Mouse (Mus musculus): ENCODE results near the gene Folr1. TPM values are rescaled to one million over a fixed set of nuclear protein-coding genes. Genes with fewer than 3 reads are reported as not detected.
A peak's percentile ranks its signal among the peaks of the same experiment; 100 is the strongest.

Folr1 gene
- total RNA-seq, 1 experiment from 2014 or later = 6.8 TPM

GRCm38 (mm10) chr7:101868241-101869162 is 2.1 kb downstream of the Folr1 start:
- DNase-seq = no peak

GRCm38 (mm10) chr7:101867482-101867881 is 3.1 kb downstream of the Folr1 start:
- DNase-seq = no peak

GRCm38 (mm10) chr7:101866491-101867265 is 3.9 kb downstream of the Folr1 start:
- DNase-seq = no peak

GRCm38 (mm10) chr7:101863415-101863814 is 7.2 kb downstream of the Folr1 start, which contains the start of gene Anapc15:
Gene Anapc15, plus strand, starts transcription at chr7:101863715.
- no peak for DNase-seq

GRCm38 (mm10) chr7:101862291-101862690 is 8.3 kb downstream of the Folr1 start:
- no peak for DNase-seq

GRCm38 (mm10) chr7:101860978-101861377 is 9.6 kb downstream of the Folr1 start:
- DNase-seq = no peak

GRCm38 (mm10) chr7:101858362-101858761 is 12.2 kb downstream of the Folr1 start:
- DNase-seq = no peak

- no peak for DNase-seq
Observed at GRCm38 (mm10) chr7:101857094-101857493, 13.5 kb downstream of the Folr1 start, which contains the start of gene Folr2. Gene Folr2, minus strand, starts transcription at chr7:101857194.

- DNase-seq = no peak
Observed at GRCm38 (mm10) chr7:101853816-101854215, 16.8 kb downstream of the Folr1 start.

- no peak for DNase-seq
Observed at GRCm38 (mm10) chr7:101852846-101853245, 17.7 kb downstream of the Folr1 start.

GRCm38 (mm10) chr7:101851689-101852088 is 18.9 kb downstream of the Folr1 start:
- DNase-seq = no peak

GRCm38 (mm10) chr7:101847934-101848333 is 22.7 kb downstream of the Folr1 start:
- DNase-seq = no peak

GRCm38 (mm10) chr7:101844186-101844585 is 26.4 kb downstream of the Folr1 start:
- no peak for DNase-seq

GRCm38 (mm10) chr7:101837606-101838471 is 32.7 kb downstream of the Folr1 start, which contains the start of gene Inppl1:
Gene Inppl1, minus strand, starts transcription at chr7:101838229.
- peak; percentile 88 for DNase-seq

GRCm38 (mm10) chr7:101837154-101837605 is 33.4 kb downstream of the Folr1 start:
- no peak for DNase-seq

- peak; percentile 77 for DNase-seq
Observed at GRCm38 (mm10) chr7:101836271-101837153, 34.1 kb downstream of the Folr1 start.

GRCm38 (mm10) chr7:101835457-101836109 is 35.0 kb downstream of the Folr1 start:
- no peak for DNase-seq

- DNase-seq = no peak
Observed at GRCm38 (mm10) chr7:101834903-101835302, 35.7 kb downstream of the Folr1 start.

- DNase-seq = no peak
Observed at GRCm38 (mm10) chr7:101833916-101834584, 36.5 kb downstream of the Folr1 start.

- no peak for DNase-seq
Observed at GRCm38 (mm10) chr7:101833352-101833751, 37.2 kb downstream of the Folr1 start.

Data from adrenal gland, postnatal 25 days (tissue).